Mouse (Mus musculus) megakaryocyte, embryonic 14.5 days (primary cell): ENCODE results near the gene Flna.

Experiments
- FLI1 ChIP-seq: IDR thresholded peaks from 2 replicates; pipeline ENCODE4 v1.6.1; 2012; ENCODE audit warnings: low read length, inconsistent platforms, mixed read lengths
- GATA1 ChIP-seq: IDR thresholded peaks from 3 replicates; pipeline ENCODE4 v1.6.1; 2012; ENCODE audit warnings: mixed read lengths, low read length, inconsistent platforms, borderline replicate concordance

- TF ChIP-seq GATA1 (no peak), FLI1 (no peak)
Observed at GRCm38 (mm10) chrX:74270902-74271551, 21.4 kb upstream of the Flna start.
